Mouse (Mus musculus): ENCODE measurements around the gene Ralgapa2.

DNA sequence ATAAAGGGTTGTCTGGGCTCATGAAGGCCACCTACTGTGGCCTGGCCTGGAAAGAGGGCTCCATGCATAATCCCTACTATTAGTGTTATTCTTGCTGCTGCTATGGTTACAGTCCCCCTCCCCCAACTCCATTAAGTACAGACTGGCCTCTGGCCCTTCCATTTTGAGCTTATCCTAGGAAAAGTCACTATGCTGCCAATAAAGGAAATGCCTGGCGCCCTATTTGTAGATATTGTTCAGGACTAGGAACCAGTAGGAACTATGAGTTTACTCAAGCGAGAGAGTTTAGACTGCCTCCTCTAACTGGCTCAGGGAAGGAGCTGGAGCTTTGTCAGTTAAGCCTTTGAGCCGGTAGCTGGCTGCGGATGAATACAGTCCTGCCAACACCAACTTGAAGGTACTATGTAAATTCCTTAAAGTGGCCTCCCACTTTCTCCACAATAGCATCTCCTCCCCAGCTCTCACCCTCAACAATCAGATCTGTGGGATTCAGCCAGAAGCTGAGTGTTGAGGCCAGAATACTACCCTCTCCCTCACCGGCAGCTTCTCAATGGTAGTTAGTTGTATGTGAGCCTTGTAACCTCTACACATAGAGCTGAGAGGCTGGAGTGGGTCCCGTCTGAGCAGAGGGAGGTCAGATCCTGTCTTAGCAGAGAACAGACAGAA lies 37.1 kb upstream of the Ralgapa2 start:
- TF ChIP-seq POLR2A (IDR thresholded peaks at IDR 0.05; ENCODE audit: insufficient read depth, low read depth, low read length) (no peak), EP300 (IDR thresholded peaks at IDR 0.05; ENCODE audit: insufficient read depth, low read depth, low read length) (no peak), CTCF (IDR thresholded peaks at IDR 0.05) (no peak)
